Mouse (Mus musculus): ENCODE measurements around the gene Plppr3. TPM values are rescaled to one million over a fixed set of nuclear protein-coding genes. Genes with fewer than 3 reads are reported as not detected.

Plppr3 gene
- polyA plus RNA-seq (2017; shearing (Covaris generic)): 12.7 TPM

DNA sequence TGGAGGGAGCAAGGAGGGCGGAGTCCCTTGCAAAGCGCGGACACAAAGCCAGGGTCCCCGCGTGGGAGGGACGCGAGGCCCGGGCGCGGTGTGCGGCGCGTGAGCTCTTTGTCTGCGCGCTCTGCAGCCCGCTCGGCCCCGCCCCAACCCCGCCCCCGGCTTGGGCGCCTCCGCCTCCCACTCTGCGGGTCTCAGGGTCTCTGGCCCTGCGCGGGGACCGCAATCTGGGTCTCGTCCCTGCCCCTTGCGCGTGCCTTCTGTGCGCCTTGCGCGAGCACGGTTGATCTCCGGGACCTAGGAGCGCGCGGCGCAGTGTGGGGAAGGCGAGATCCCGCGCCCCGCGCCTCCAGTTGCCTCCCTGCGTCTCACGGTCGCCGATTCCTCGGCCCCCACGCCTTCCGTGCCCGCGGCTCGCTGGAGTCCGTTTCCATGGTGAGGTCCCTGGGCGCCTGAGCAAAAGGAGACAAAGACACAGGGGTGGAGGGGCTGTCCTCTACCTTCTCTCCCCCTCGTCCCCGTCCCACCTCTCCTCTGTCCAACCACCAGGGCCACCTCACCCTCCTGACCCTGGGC is at the start of gene Plppr3, which contains the start of gene Prtn3:
Plppr3 (minus strand) TSS at position 345 of the 573 bp plus-strand sequence.
Prtn3 (plus strand) TSS at position 187 of the 573 bp plus-strand sequence.

DNA sequence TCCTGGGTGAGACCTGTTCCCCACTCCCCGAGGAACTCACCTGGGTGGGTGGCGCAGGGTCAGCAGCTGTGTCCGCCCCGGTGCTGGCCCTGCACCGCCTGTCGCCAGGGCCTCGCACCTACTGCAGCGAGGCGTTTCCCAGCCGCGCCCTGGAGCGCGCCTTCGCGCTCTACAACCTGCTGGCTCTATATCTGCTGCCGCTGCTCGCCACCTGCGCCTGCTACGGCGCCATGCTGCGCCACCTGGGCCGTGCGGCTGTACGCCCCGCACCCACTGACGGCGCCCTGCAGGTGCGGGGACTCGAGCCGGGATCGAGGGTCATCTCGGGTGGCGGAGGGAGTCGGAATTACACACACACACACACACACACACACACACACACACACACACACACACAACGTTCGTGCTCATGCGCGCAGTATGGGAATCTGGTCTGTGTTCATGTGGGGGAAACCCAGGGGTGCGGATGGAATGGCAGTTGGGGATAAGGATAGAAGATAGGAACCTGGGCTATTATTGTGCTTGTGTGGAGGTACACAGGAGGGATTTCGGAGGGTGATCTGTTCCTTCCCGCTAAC is 46.6 kb upstream of the Plppr3 start, which contains the start of gene R3hdm4:
R3hdm4 (minus strand) TSS at position 251 of the 578 bp plus-strand sequence.

DNA sequence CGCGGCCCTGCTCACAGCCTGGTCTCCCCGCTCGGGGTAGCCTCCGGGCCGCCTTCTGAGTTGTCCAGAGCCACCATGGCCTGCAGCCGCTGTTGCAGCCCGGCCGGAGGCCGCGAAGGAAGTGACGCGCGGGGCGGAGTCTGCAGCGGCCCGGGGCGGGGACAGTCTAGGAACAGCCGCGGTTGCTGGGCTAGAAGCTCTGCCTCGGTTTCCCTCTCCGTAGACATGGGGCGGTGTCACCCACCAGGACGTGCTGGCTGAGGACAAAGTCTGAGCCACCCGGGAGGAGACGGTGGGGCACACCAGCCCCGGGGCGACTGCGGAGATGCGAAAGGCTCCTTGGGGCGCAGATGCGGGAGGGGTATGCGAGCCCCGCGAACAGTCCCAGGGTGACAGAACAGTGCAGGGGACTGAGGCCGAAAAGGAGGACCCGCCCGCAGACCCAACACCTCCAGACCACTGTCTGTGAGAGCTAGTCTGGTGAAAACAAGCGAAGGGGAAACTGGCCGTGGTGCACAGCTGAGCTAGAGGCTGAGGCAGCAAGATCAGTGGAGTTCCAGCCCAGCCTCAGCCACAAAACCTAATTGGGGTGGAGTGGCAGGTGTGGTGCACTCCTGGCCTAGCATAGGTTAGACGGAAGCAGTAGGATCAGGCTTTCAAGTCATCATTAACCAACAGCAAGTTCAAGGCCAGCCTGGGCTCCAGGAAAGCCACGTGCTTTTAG is 42.5 kb upstream of the Plppr3 start, which contains the start of gene Kiss1r:
Kiss1r (plus strand) TSS at position 164 of the 724 bp plus-strand sequence.

DNA sequence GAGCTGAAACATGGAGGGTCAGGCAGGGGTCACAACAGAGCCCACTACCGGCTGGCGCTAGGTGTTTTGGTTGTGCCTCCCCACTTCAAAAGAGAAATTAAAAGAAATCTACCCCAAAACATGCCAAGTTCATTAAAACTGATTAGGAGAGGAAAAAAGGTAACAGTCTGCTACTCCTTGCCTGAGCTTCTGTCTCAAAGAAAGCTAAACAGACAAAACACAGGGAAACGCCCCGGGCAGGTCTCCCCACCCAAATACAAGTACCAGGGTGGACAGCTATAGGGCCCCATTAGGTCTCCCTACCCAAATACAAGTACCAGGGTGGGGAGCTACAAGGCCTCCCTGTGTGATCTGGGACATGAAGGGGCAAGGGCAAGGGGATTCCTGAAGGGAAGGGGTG is 36.1 kb upstream of the Plppr3 start, which contains the start of gene Gm26602:
Gm26602 (plus strand) TSS at position 301 of the 400 bp plus-strand sequence.

DNA sequence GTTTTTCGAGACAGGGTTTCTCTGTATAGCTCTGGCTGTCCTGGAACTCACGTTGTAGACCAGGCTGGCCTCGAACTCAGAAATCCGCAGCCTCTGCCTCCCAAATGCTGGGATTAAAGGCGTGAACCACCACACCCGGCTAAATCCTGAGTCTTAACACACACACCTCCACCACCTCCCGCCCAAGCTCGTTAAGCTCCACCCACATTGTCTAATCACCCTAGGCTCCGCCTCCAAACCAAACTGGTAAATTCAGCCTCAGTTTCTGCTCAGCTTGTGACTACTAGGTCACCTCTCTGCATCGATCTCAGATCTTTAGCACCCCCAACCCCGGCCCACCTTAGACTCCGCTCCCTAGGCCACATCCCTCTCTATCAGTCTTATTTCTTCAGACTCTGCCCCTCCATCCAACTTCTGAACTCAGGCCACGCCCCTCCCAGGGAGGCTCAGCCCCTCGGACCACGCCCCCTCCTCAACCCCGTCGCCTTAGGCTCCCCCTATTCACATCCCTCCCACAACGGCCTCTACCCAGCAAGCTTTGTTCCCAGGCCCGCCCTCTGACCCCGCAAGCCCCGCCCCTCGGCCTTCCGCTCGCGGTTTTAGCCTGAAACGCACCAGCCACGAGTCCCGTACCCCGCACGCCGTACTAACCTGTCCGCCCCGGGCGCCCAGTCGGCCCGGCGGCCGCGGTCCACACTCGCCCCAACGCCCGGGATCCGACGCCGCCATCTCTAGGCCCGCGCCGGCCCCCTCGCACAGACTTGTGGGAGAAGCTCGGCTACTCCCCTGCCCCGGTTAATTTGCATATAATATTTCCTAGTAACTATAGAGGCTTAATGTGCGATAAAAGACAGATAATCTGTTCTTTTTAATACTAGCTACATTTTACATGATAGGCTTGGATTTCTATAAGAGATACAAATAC is 34.0 kb upstream of the Plppr3 start, which contains the start of gene Med16:
Med16 (minus strand) TSS at position 757 of the 925 bp plus-strand sequence.

DNA sequence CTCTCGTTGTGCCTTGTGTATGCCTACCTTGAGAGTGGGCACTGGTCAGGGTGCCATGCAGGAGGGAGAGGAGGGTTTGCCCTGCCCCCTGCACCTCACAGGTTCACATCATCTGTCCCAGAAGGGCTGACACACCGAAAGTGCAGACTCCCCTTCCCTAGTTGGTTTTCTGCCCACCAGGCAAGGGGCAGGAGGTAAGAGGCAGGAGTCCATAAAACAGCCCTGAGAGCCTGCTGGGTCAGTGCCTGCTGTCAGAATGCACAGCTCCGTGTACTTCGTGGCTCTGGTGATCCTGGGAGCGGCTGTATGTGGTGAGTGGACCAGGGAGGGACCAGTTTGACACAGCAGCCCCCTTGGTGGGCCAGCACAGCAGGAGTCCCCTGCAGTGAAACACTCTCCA is 16.2 kb upstream of the Plppr3 start, which contains the start of gene Cfd:
Cfd (plus strand) TSS at position 184 of the 400 bp plus-strand sequence.

DNA sequence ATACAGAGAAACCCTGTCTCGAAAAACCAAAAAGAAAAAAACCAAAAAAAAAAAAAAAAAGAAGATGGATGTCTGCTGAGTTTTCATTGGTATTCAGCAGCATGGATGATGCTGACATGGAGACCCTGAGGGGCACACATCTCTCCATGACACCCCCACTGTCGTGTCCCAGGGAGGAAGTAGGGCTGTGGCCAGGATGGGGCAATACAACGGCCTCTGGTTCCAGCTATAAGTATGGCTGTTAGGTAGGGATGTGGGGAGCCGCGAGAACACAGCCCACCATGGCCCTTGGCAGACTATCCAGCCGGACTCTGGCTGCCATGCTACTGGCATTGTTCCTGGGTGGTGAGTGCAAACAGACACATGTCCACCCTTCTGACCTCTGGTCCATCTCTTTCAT is 11.6 kb upstream of the Plppr3 start, which contains the start of gene Elane:
Elane (plus strand) TSS at position 194 of the 400 bp plus-strand sequence.

DNA sequence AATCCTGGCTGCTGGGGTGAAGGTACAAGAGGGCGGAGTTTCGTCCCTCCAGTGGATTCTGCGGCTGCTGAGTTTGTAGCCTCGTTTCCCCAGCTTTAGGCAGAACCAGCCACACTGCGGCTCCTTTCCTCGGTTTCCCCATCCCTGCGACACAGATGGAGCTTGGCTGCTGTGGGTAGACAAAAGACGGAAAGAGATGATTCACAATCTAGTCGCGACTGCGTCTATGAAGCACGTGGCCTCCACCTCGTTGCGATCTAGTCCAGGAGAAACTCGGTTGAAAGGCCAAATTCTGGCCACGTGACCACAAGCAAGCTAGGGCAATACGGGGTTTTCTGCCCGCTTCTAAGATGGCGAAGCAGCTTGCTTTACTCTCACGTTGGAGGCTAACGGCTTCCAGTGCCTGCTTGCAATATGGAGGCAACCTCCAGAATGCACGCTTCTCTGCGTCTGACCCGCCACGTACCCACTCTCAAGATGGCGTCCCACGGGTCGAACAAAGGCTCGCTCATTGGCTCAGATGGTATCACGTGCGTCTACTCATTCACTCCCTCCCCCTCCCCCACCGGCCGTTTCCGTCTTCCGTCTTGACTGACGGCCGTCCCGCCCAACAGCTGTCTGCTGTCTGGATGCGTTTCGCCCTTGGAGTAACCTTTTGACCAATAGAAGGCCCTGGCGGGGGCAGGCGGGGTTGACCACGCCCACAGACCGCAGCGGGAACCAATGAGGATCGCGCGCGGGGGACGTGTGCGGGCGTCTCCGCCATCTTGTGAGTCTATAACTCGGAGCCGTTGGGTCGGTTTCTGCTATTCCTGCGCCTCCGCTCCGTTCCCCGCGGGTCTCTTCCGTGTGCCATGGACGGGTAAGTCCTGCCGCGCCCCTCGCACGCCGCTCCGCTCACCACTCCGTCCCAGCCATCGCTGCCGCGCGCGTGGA is 20.3 kb downstream of the Plppr3 start, which contains the start of gene Ptbp1:
Ptbp1 (plus strand) TSS at position 568 of the 936 bp plus-strand sequence.

DNA sequence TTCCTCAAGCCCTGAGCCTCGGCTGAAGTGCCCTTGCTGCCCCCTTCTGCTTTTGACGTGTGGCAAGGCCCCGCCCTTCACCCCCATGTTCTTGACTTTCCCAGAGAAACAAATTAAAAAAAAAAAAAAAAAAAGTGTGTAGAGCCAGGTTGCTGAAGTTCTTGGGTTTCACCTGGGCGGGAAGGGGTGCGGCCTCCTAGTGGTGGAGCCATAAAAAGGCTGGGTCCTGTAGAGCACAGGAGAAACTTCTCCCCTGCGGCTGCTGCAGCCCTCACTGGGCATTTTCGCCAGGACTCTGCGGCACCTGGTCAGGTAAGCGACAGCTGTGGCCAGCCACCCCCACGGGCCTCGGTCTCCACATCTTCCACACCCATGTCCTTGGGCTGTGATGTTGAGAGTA is 53.7 kb downstream of the Plppr3 start, which contains the start of gene Misp:
Misp (plus strand) TSS at position 208 of the 400 bp plus-strand sequence.

Other genes starting within 250 kb of the Plppr3 start
- gene Shc2, start 236.7 kb downstream of the Plppr3 start, polyA plus RNA-seq (2017; shearing (Covaris generic)): not detected
- gene Odf3l2, start 228.9 kb downstream of the Plppr3 start, polyA plus RNA-seq (2017; shearing (Covaris generic)): not detected
- not detected for gene Madcam1, start 210.1 kb downstream of the Plppr3 start, polyA plus RNA-seq (2017; shearing (Covaris generic))
- gene Tpgs1, start 205.3 kb downstream of the Plppr3 start, polyA plus RNA-seq (2017; shearing (Covaris generic)): 24.9 TPM
- 81.2 TPM for gene Cdc34, start 192.4 kb downstream of the Plppr3 start, polyA plus RNA-seq (2017; shearing (Covaris generic))
- 0.90 TPM for gene Gzmm, start 185.6 kb downstream of the Plppr3 start, polyA plus RNA-seq (2017; shearing (Covaris generic))
- gene Bsg, start 170.1 kb downstream of the Plppr3 start, polyA plus RNA-seq (2017; shearing (Covaris generic)): 151 TPM
- gene Hcn2, start 158.0 kb downstream of the Plppr3 start, polyA plus RNA-seq (2017; shearing (Covaris generic)): not detected
- 45.2 TPM for gene Polrmt, start 128.1 kb downstream of the Plppr3 start, polyA plus RNA-seq (2017; shearing (Covaris generic))
- gene Fgf22, start 119.6 kb downstream of the Plppr3 start, polyA plus RNA-seq (2017; shearing (Covaris generic)): 0.21 TPM
- 59.0 TPM for gene Rnf126, start 107.7 kb downstream of the Plppr3 start, polyA plus RNA-seq (2017; shearing (Covaris generic))
- 0.52 TPM for gene Fstl3, start 97.4 kb downstream of the Plppr3 start, polyA plus RNA-seq (2017; shearing (Covaris generic))
- gene Prss57, start 83.7 kb downstream of the Plppr3 start, polyA plus RNA-seq (2017; shearing (Covaris generic)): not detected
- gene Palm, start 81.1 kb downstream of the Plppr3 start, polyA plus RNA-seq (2017; shearing (Covaris generic)): 1.4 TPM
- not detected for gene Misp, start 53.6 kb downstream of the Plppr3 start, polyA plus RNA-seq (2017; shearing (Covaris generic))
- gene Ptbp1, start 20.2 kb downstream of the Plppr3 start, polyA plus RNA-seq (2017; shearing (Covaris generic)): 654 TPM
- not detected for gene Prtn3, start 158 bp downstream of the Plppr3 start, polyA plus RNA-seq (2017; shearing (Covaris generic))
- not detected for gene Elane, start 11.6 kb upstream of the Plppr3 start, polyA plus RNA-seq (2017; shearing (Covaris generic))
- gene Cfd, start 16.2 kb upstream of the Plppr3 start, polyA plus RNA-seq (2017; shearing (Covaris generic)): not detected
- gene Med16, start 34.3 kb upstream of the Plppr3 start, polyA plus RNA-seq (2017; shearing (Covaris generic)): 36.7 TPM
- gene Gm26602, start 36.2 kb upstream of the Plppr3 start, polyA plus RNA-seq (2017; shearing (Covaris generic)): 16.0 TPM
- gene Kiss1r, start 42.3 kb upstream of the Plppr3 start, polyA plus RNA-seq (2017; shearing (Covaris generic)): 0.34 TPM
- 135 TPM for gene R3hdm4, start 46.6 kb upstream of the Plppr3 start, polyA plus RNA-seq (2017; shearing (Covaris generic))
- 4.1 TPM for gene Arid3a, start 52.4 kb upstream of the Plppr3 start, polyA plus RNA-seq (2017; shearing (Covaris generic))
- 75.5 TPM for gene Wdr18, start 85.5 kb upstream of the Plppr3 start, polyA plus RNA-seq (2017; shearing (Covaris generic))
- gene Grin3b, start 96.1 kb upstream of the Plppr3 start, polyA plus RNA-seq (2017; shearing (Covaris generic)): not detected
- gene Tmem259, start 109.7 kb upstream of the Plppr3 start, polyA plus RNA-seq (2017; shearing (Covaris generic)): 31.5 TPM
- 595 TPM for gene Cnn2, start 114.0 kb upstream of the Plppr3 start, polyA plus RNA-seq (2017; shearing (Covaris generic))
- gene Abca7, start 121.9 kb upstream of the Plppr3 start, polyA plus RNA-seq (2017; shearing (Covaris generic)): 64.3 TPM
- 1,026 TPM for gene Arhgap45, start 142.0 kb upstream of the Plppr3 start, polyA plus RNA-seq (2017; shearing (Covaris generic))
- 108 TPM for gene Polr2e, start 165.2 kb upstream of the Plppr3 start, polyA plus RNA-seq (2017; shearing (Covaris generic))
- gene Gpx4, start 172.5 kb upstream of the Plppr3 start, polyA plus RNA-seq (2017; shearing (Covaris generic)): 302 TPM
- gene Sbno2, start 230.9 kb upstream of the Plppr3 start, polyA plus RNA-seq (2017; shearing (Covaris generic)): 74.3 TPM
- 60.7 TPM for gene Stk11, start 241.2 kb upstream of the Plppr3 start, polyA plus RNA-seq (2017; shearing (Covaris generic))